Mouse (Mus musculus) C2C12 (cell line): ENCODE results near the gene Tmem145. TPM values are rescaled to one million over a fixed set of nuclear protein-coding genes. Genes with fewer than 3 reads are reported as not detected.

Experiments
- H3K27me3 ChIP-seq: one replicate; pipeline ENCODE4 v1.6.1; 2011; ENCODE audit not compliant: control insufficient read depth, insufficient read depth, insufficient read length
- H3K36me3 ChIP-seq: one replicate; pipeline ENCODE4 v1.6.1; 2011; ENCODE audit not compliant: control insufficient read depth, insufficient read depth
- H3K4me3 ChIP-seq: one replicate; pipeline ENCODE4 v1.5.1; 2011; ENCODE audit warnings: mild to moderate bottlenecking, control low read depth; ENCODE audit not compliant: poor library complexity, insufficient read depth, severe bottlenecking
- H3K79me2 ChIP-seq: one replicate; pipeline ENCODE4 v1.6.1; 2011; ENCODE audit not compliant: control insufficient read depth, insufficient read depth
- H3K79me3 ChIP-seq: one replicate; pipeline ENCODE4 v1.6.1; 2011; ENCODE audit warnings: low read depth, control low read depth
- H3ac ChIP-seq: one replicate; pipeline ENCODE3; 2011; ENCODE audit warnings: low read depth; ENCODE audit not compliant: control insufficient read depth, insufficient read length
- CEBPB ChIP-seq: IDR thresholded peaks from one replicate; pipeline ENCODE4 v1.6.1; 2011; ENCODE audit warnings: low read depth, mild to moderate bottlenecking, control low read depth, moderate library complexity
- CTCF ChIP-seq: IDR thresholded peaks from one replicate; pipeline ENCODE4 v1.5.1; 2011; ENCODE audit not compliant: control insufficient read depth, insufficient read depth, insufficient read length
- FOSL1 ChIP-seq: IDR thresholded peaks from one replicate; pipeline ENCODE4 v1.8.0; 2011; ENCODE audit warnings: mild to moderate bottlenecking, low read length; ENCODE audit not compliant: poor library complexity, insufficient read depth, severe bottlenecking
- MAX ChIP-seq: IDR thresholded peaks from one replicate; pipeline ENCODE4 v1.6.1; 2011; ENCODE audit warnings: mild to moderate bottlenecking, control low read depth
- MYOD1 ChIP-seq: IDR thresholded peaks from one replicate; pipeline ENCODE4 v1.6.1; 2011; ENCODE audit warnings: low read depth; ENCODE audit not compliant: control insufficient read depth, insufficient read length
- MYOG ChIP-seq: IDR thresholded peaks from one replicate; pipeline ENCODE4 v1.6.1; 2011; ENCODE audit not compliant: control insufficient read depth, insufficient read length; ENCODE audit errors: extremely low read depth
- USF1 ChIP-seq: IDR thresholded peaks from one replicate; pipeline ENCODE4 v1.6.1; 2011; ENCODE audit warnings: low read depth, mild to moderate bottlenecking, control low read depth, moderate library complexity
- polyA plus RNA-seq: library from polyadenylated mRNA; unstranded; fragments of >200 nt; fragmentation: generic; extraction: Trizol; gene quantifications from one replicate; pipeline ENCODE4 v1.2.1, GENCODE M21; 2012; ENCODE audit warnings: missing spikeins

The Tmem145 gene
- polyA plus RNA-seq, 1 experiment: 0.13 TPM

GRCm38 (mm10) chr7:25271651-25272444, 34.1 kb upstream of the Tmem145 start:
- H3K4me3 ChIP-seq: no peak overlapping the region
- no peaks in the 10 kb centered on the region for H3K27me3 ChIP-seq
- TF ChIP-seq MYOD1: no peak
- TF ChIP-seq FOSL1: no peak
- no peak for TF ChIP-seq CEBPB
- TF ChIP-seq USF1: no peak
- TF ChIP-seq MAX: no peak
- no peak for TF ChIP-seq CTCF
- no peak for TF ChIP-seq MYOG
- H3K79me2 ChIP-seq: no peaks in the 10 kb centered on the region
- H3ac ChIP-seq: no peak overlapping the region
- H3K79me3 ChIP-seq: peaks cover 3% of the 10 kb centered on the region
- H3K36me3 ChIP-seq: no peaks in the 10 kb centered on the region

- Histone ChIP-seq H3K4me3 (no peak overlapping the region), H3K79me3 (peaks cover 3% of the 10 kb centered on the region), H3K79me2 (peaks cover 3% of the 10 kb centered on the region), H3ac (no peak overlapping the region), H3K27me3 (no peaks in the 10 kb centered on the region), H3K36me3 (no peaks in the 10 kb centered on the region)
- no peak for TF ChIP-seq MYOG
- no peak for TF ChIP-seq MYOD1
- no peak for TF ChIP-seq CEBPB
- TF ChIP-seq CTCF: no peak
- no peak for TF ChIP-seq USF1
- no peak for TF ChIP-seq FOSL1
Measured at GRCm38 (mm10) chr7:25272445-25273258, 33.3 kb upstream of the Tmem145 start.

- H3K4me3 ChIP-seq: no peak overlapping the region
- no peaks in the 10 kb centered on the region for H3K27me3 ChIP-seq
- H3K79me2 ChIP-seq: peaks cover 5% of the 10 kb centered on the region
- H3ac ChIP-seq: no peak overlapping the region
- H3K36me3 ChIP-seq: no peaks in the 10 kb centered on the region
- H3K79me3 ChIP-seq: peaks cover 3% of the 10 kb centered on the region
- TF ChIP-seq CEBPB (no peak), MAX (no peak), MYOG (no peak), USF1 (no peak), FOSL1 (no peak)
Measured at GRCm38 (mm10) chr7:25273259-25274241, 32.4 kb upstream of the Tmem145 start.

- no peak overlapping the region for H3K4me3 ChIP-seq
- H3K27me3 ChIP-seq: no peaks in the 10 kb centered on the region
- no peaks in the 10 kb centered on the region for H3K36me3 ChIP-seq
- H3K79me3 ChIP-seq: peaks cover 2% of the 10 kb centered on the region
- peaks cover 5% of the 10 kb centered on the region for H3K79me2 ChIP-seq
- no peak overlapping the region for H3ac ChIP-seq
- TF ChIP-seq MYOD1 (no peak), MAX (no peak), MYOG (no peak), CEBPB (no peak), USF1 (no peak), FOSL1 (no peak), CTCF (no peak)
Measured at GRCm38 (mm10) chr7:25274571-25274970, 31.3 kb upstream of the Tmem145 start.

- peaks cover 5% of the 10 kb centered on the region for H3K79me2 ChIP-seq
Measured at GRCm38 (mm10) chr7:25274996-25275395, 30.9 kb upstream of the Tmem145 start.

More at GRCm38 (mm10) chr7:25274996-25275395, 30.9 kb upstream of the Tmem145 start:
- Histone ChIP-seq H3ac (no peak overlapping the region), H3K36me3 (no peaks in the 10 kb centered on the region), H3K79me3 (peaks cover 1% of the 10 kb centered on the region), H3K4me3 (no peak overlapping the region), H3K27me3 (no peaks in the 10 kb centered on the region)
- TF ChIP-seq MYOG: no peak
- TF ChIP-seq CTCF: no peak
- no peak for TF ChIP-seq FOSL1
- no peak for TF ChIP-seq MYOD1
- no peak for TF ChIP-seq MAX
- TF ChIP-seq CEBPB: no peak
- no peak for TF ChIP-seq USF1
